Mouse (Mus musculus): ENCODE results near the gene Pla2g4d. TPM values are rescaled to one million over a fixed set of nuclear protein-coding genes. Genes with fewer than 3 reads are reported as not detected.

Pla2g4d gene
- not detected in 2 replicates for polyA plus RNA-seq (2012; ENCODE audit: insufficient read depth, insufficient read length, low replicate concordance, missing spikeins)

GRCm38 (mm10) chr2:120288995-120289394 lies at the start of gene Pla2g4d:
Gene Pla2g4d (minus strand): TSS chr2:120289197.
- WGBS: 69% methylated on average over 5 of the region's 5 CpGs
- Histone ChIP-seq H3K4me1 (ENCODE audit: control insufficient read depth, insufficient read depth, low read length) (no peaks in the 10 kb centered on the region), H3K27ac (ENCODE audit: insufficient read depth, low read depth, low read length) (no peak within 1 kb of the TSS)

GRCm38 (mm10) chr2:120337886-120338285 lies 48.9 kb upstream of the Pla2g4d start:
- WGBS: 56% methylated on average over 2 of the region's 2 CpGs
- H3K4me3 ChIP-seq (ENCODE audit: insufficient read depth, low read depth, low read length): no peak overlapping the region
- no peak overlapping the region for H3K27ac ChIP-seq (ENCODE audit: insufficient read depth, low read depth, low read length)
- H3K4me1 ChIP-seq (ENCODE audit: control insufficient read depth, insufficient read depth, low read length): no peaks in the 10 kb centered on the region
- TF ChIP-seq POLR2A (IDR thresholded peaks at IDR 0.05; ENCODE audit: insufficient read depth, low read depth, low read length) (no peak), CTCF (IDR thresholded peaks at IDR 0.05; ENCODE audit: insufficient read depth, low read depth, low read length) (no peak)

More at GRCm38 (mm10) chr2:120288995-120289394, at the start of gene Pla2g4d:
- no peak within 1 kb of the TSS for H3K4me3 ChIP-seq (ENCODE audit: insufficient read depth, low read depth, low read length)
- TF ChIP-seq POLR2A (IDR thresholded peaks at IDR 0.05; ENCODE audit: insufficient read depth, low read depth, low read length) (no peak), CTCF (IDR thresholded peaks at IDR 0.05; ENCODE audit: insufficient read depth, low read depth, low read length) (no peak)

GRCm38 (mm10) chr2:120331575-120331974 lies 42.6 kb upstream of the Pla2g4d start:
- Histone ChIP-seq H3K4me3 (ENCODE audit: insufficient read depth, low read depth, low read length) (no peak overlapping the region), H3K4me1 (ENCODE audit: control insufficient read depth, insufficient read depth, low read length) (no peaks in the 10 kb centered on the region), H3K27ac (ENCODE audit: insufficient read depth, low read depth, low read length) (no peak overlapping the region)
- TF ChIP-seq POLR2A (IDR thresholded peaks at IDR 0.05; ENCODE audit: insufficient read depth, low read depth, low read length): no peak
- no peak for TF ChIP-seq CTCF (IDR thresholded peaks at IDR 0.05; ENCODE audit: insufficient read depth, low read depth, low read length)
- WGBS: 72% methylated on average over 4 of the region's 4 CpGs

GRCm38 (mm10) chr2:120315077-120315476 lies 26.1 kb upstream of the Pla2g4d start:
- H3K27ac ChIP-seq (ENCODE audit: insufficient read depth, low read depth, low read length): no peak overlapping the region
- no peak overlapping the region for H3K4me3 ChIP-seq (ENCODE audit: insufficient read depth, low read depth, low read length)
- TF ChIP-seq POLR2A (IDR thresholded peaks at IDR 0.05; ENCODE audit: insufficient read depth, low read depth, low read length) (no peak), CTCF (IDR thresholded peaks at IDR 0.05; ENCODE audit: insufficient read depth, low read depth, low read length) (no peak)
- H3K4me1 ChIP-seq (ENCODE audit: control insufficient read depth, insufficient read depth, low read length): no peaks in the 10 kb centered on the region
- WGBS: 79% methylated on average over 4 of the region's 4 CpGs

GRCm38 (mm10) chr2:120314487-120314886 lies 25.5 kb upstream of the Pla2g4d start:
- Histone ChIP-seq H3K27ac (ENCODE audit: insufficient read depth, low read depth, low read length) (no peak overlapping the region), H3K4me3 (ENCODE audit: insufficient read depth, low read depth, low read length) (no peak overlapping the region), H3K4me1 (ENCODE audit: control insufficient read depth, insufficient read depth, low read length) (no peaks in the 10 kb centered on the region)
- 92% methylated on average over 4 of the region's 4 CpGs for WGBS
- TF ChIP-seq POLR2A (IDR thresholded peaks at IDR 0.05; ENCODE audit: insufficient read depth, low read depth, low read length) (no peak), CTCF (IDR thresholded peaks at IDR 0.05; ENCODE audit: insufficient read depth, low read depth, low read length) (no peak)

- H3K4me1 ChIP-seq (ENCODE audit: control insufficient read depth, insufficient read depth, low read length): no peaks in the 10 kb centered on the region
- no peak for TF ChIP-seq POLR2A (IDR thresholded peaks at IDR 0.05; ENCODE audit: insufficient read depth, low read depth, low read length)
- no peak for TF ChIP-seq CTCF (IDR thresholded peaks at IDR 0.05; ENCODE audit: insufficient read depth, low read depth, low read length)
- 55% methylated on average over 3 of the region's 3 CpGs for WGBS
- H3K4me3 ChIP-seq (ENCODE audit: insufficient read depth, low read depth, low read length): no peak within 1 kb of the TSS
- H3K27ac ChIP-seq (ENCODE audit: insufficient read depth, low read depth, low read length): no peak within 1 kb of the TSS
Observed at GRCm38 (mm10) chr2:120313976-120314375, 25.0 kb upstream of the Pla2g4d start, which contains the start of gene Pla2g4f. Gene Pla2g4f (minus strand): TSS chr2:120314165.

- 79% methylated on average over 7 of the region's 7 CpGs for WGBS
- TF ChIP-seq POLR2A (IDR thresholded peaks at IDR 0.05; ENCODE audit: insufficient read depth, low read depth, low read length) (no peak), CTCF (IDR thresholded peaks at IDR 0.05; ENCODE audit: insufficient read depth, low read depth, low read length) (no peak)
- H3K4me1 ChIP-seq (ENCODE audit: control insufficient read depth, insufficient read depth, low read length): no peaks in the 10 kb centered on the region
- H3K27ac ChIP-seq (ENCODE audit: insufficient read depth, low read depth, low read length): no peak overlapping the region
- no peak overlapping the region for H3K4me3 ChIP-seq (ENCODE audit: insufficient read depth, low read depth, low read length)
Observed at GRCm38 (mm10) chr2:120312276-120312825, 23.4 kb upstream of the Pla2g4d start.

GRCm38 (mm10) chr2:120304113-120304512 lies 15.1 kb upstream of the Pla2g4d start:
- no peak overlapping the region for H3K4me3 ChIP-seq (ENCODE audit: insufficient read depth, low read depth, low read length)
- no peak overlapping the region for H3K27ac ChIP-seq (ENCODE audit: insufficient read depth, low read depth, low read length)
- H3K4me1 ChIP-seq (ENCODE audit: control insufficient read depth, insufficient read depth, low read length): no peaks in the 10 kb centered on the region
- TF ChIP-seq POLR2A (IDR thresholded peaks at IDR 0.05; ENCODE audit: insufficient read depth, low read depth, low read length) (no peak), CTCF (IDR thresholded peaks at IDR 0.05; ENCODE audit: insufficient read depth, low read depth, low read length) (no peak)
- 30% methylated on average over 3 of the region's 3 CpGs for WGBS

GRCm38 (mm10) chr2:120301076-120301475 lies 12.1 kb upstream of the Pla2g4d start:
- no peak for TF ChIP-seq POLR2A (IDR thresholded peaks at IDR 0.05; ENCODE audit: insufficient read depth, low read depth, low read length)
- TF ChIP-seq CTCF (IDR thresholded peaks at IDR 0.05; ENCODE audit: insufficient read depth, low read depth, low read length): no peak
- no peak overlapping the region for H3K4me3 ChIP-seq (ENCODE audit: insufficient read depth, low read depth, low read length)
- H3K27ac ChIP-seq (ENCODE audit: insufficient read depth, low read depth, low read length): no peak overlapping the region
- no peaks in the 10 kb centered on the region for H3K4me1 ChIP-seq (ENCODE audit: control insufficient read depth, insufficient read depth, low read length)
- WGBS: 92% methylated on average over 6 of the region's 6 CpGs
